Mouse (Mus musculus) frontal cortex, adult 2 months (tissue): ENCODE data around the gene Bcl7c. TPM values are rescaled to one million over a fixed set of nuclear protein-coding genes. Genes with fewer than 3 reads are reported as not detected.
A peak's percentile ranks its signal among the peaks of the same experiment; 100 is the strongest.

ENCODE experiments used
- DNase-seq, 2 experiments: peaks; one replicate each; pipeline ENCODE4 v3.0.0; 2022; ENCODE audit warnings: low spot score in 1 of 2; ENCODE audit errors: extremely low spot score in 1 of 2
- polyA plus RNA-seq: library from polyadenylated mRNA; depleted of rRNA; stranded (reverse); fragments of >200 nt; gene quantifications from 2 replicates; pipeline ENCODE4 v1.2.3, GENCODE M21; 2012

The Bcl7c gene
- polyA plus RNA-seq, 1 experiment, result 25.7 TPM

- DNase-seq, result no peak
Observed at GRCm38 (mm10) chr7:127686740-127687449, 21.8 kb downstream of the Bcl7c start.

- DNase-seq, result peak in 1 of 2 experiments; percentile 40
Observed at GRCm38 (mm10) chr7:127685304-127686018, 23.3 kb downstream of the Bcl7c start.

GRCm38 (mm10) chr7:127681888-127682553 is 26.7 kb downstream of the Bcl7c start:
- no peak for DNase-seq

GRCm38 (mm10) chr7:127680541-127680940 is 28.2 kb downstream of the Bcl7c start:
- no peak for DNase-seq

- DNase-seq, result no peak
Observed at GRCm38 (mm10) chr7:127678811-127679210, 29.9 kb downstream of the Bcl7c start.

- DNase-seq, result no peak
Observed at GRCm38 (mm10) chr7:127677609-127678008, 31.1 kb downstream of the Bcl7c start.

GRCm38 (mm10) chr7:127677077-127677476 is 31.7 kb downstream of the Bcl7c start:
- DNase-seq, result peak in 1 of 2 experiments; percentile 46

- DNase-seq, result no peak
Observed at GRCm38 (mm10) chr7:127675391-127675811, 33.3 kb downstream of the Bcl7c start.

GRCm38 (mm10) chr7:127674977-127675376 is 33.8 kb downstream of the Bcl7c start:
- peak; percentile 77 to 96 for DNase-seq

- DNase-seq, result no peak
Observed at GRCm38 (mm10) chr7:127672776-127673175, 36.0 kb downstream of the Bcl7c start.

GRCm38 (mm10) chr7:127671880-127672774 is 36.6 kb downstream of the Bcl7c start:
- no peak for DNase-seq

- DNase-seq, result no peak
Observed at GRCm38 (mm10) chr7:127667171-127667570, 41.6 kb downstream of the Bcl7c start.

- no peak for DNase-seq
Observed at GRCm38 (mm10) chr7:127666679-127667078, 42.1 kb downstream of the Bcl7c start.

- DNase-seq, result no peak
Observed at GRCm38 (mm10) chr7:127666066-127666654, 42.6 kb downstream of the Bcl7c start.

GRCm38 (mm10) chr7:127662926-127663325 is 45.8 kb downstream of the Bcl7c start:
- no peak for DNase-seq

GRCm38 (mm10) chr7:127661833-127662232 is 46.9 kb downstream of the Bcl7c start:
- no peak for DNase-seq

- no peak for DNase-seq
Observed at GRCm38 (mm10) chr7:127660882-127661281, 47.9 kb downstream of the Bcl7c start.

GRCm38 (mm10) chr7:127656946-127657345 is 51.8 kb downstream of the Bcl7c start:
- peak in 1 of 2 experiments; percentile 64 for DNase-seq

GRCm38 (mm10) chr7:127654318-127654717 is 54.4 kb downstream of the Bcl7c start:
- DNase-seq, result no peak

GRCm38 (mm10) chr7:127652050-127652449 is 56.7 kb downstream of the Bcl7c start:
- no peak for DNase-seq
